Mouse (Mus musculus) kidney, embryonic 14.5 days (tissue): ENCODE data around the gene Ubr4. TPM values are rescaled to one million over a fixed set of nuclear protein-coding genes. Genes with fewer than 3 reads are reported as not detected.
A peak's percentile ranks its signal among the peaks of the same experiment; 100 is the strongest.
"Not testable (repeated sequence)": the region's sequence is repeated elsewhere in the genome, so short reads cannot be mapped to it uniquely, and the experiment has no call there.

Experiments used
- ATAC-seq: fragments of 200-750 bp; cut with Nextera tagmentation; 2 replicates; pipeline ENCODE4 v1.8.0; 2017; ENCODE audit warnings: moderate number of reproducible peaks, mild to moderate bottlenecking, moderate TSS enrichment, moderate library complexity; ENCODE audit not compliant: low FRiP score, low TSS enrichment
- H3K27ac ChIP-seq: fragments of 300-500 bp; sonication (generic); 2 replicates; pipeline ENCODE4 v1.5.1; 2014; ENCODE audit warnings: low read depth, mild to moderate bottlenecking, low read length, moderate library complexity, mixed read lengths
- H3K27me3 ChIP-seq: fragments of 300-500 bp; sonication (generic); 2 replicates; pipeline ENCODE4 v1.6.1; 2014; ENCODE audit warnings: mild to moderate bottlenecking, low read length; ENCODE audit not compliant: control insufficient read depth, insufficient read depth
- H3K36me3 ChIP-seq: fragments of 300-500 bp; sonication (generic); 2 replicates; pipeline ENCODE4 v1.6.1; 2014; ENCODE audit warnings: low read length, mixed read lengths; ENCODE audit not compliant: control insufficient read depth, insufficient read depth
- H3K4me1 ChIP-seq: fragments of 300-500 bp; sonication (generic); 2 replicates; pipeline ENCODE4 v1.6.1; 2014; ENCODE audit warnings: low read length, mixed read lengths; ENCODE audit not compliant: control insufficient read depth, insufficient read depth
- H3K4me2 ChIP-seq: fragments of 300-500 bp; sonication (generic); replicated peaks from 2 replicates; pipeline ENCODE4 v1.6.1; 2014; ENCODE audit warnings: low read depth, mild to moderate bottlenecking, low read length
- H3K4me3 ChIP-seq: fragments of 300-500 bp; sonication (generic); 2 replicates; pipeline ENCODE4 v1.5.1; 2014; ENCODE audit warnings: mild to moderate bottlenecking, low read length
- H3K9ac ChIP-seq: fragments of 300-500 bp; sonication (generic); 2 replicates; pipeline ENCODE4 v1.6.1; 2014; ENCODE audit warnings: low read depth, mild to moderate bottlenecking, low read length, moderate library complexity
- H3K9me3 ChIP-seq: fragments of 300-500 bp; sonication (generic); 2 replicates; pipeline ENCODE4 v1.6.1; 2016; ENCODE audit warnings: low read length; ENCODE audit not compliant: control insufficient read depth
- WGBS: fragments of 180-500 bp; shearing (Covaris S2); extraction: QIAGEN DNeasy Blood & Tissue Kit; methylation state at CpG from one replicate; pipeline ENCODE4 v1.1.7; 2014; 5-methylcytosine and 5-hydroxymethylcytosine counted together
- polyA plus RNA-seq: library from polyadenylated mRNA; unstranded; fragments of >200 nt; fragmentation: Nextera tagmentation; extraction: Ambion mirVana; gene quantifications from 2 replicates; pipeline ENCODE4 v1.2.1, GENCODE M21; 2014

Ubr4 gene
- polyA plus RNA-seq, 1 experiment from 2014 or later = 88.6 TPM

GRCm38 (mm10) chr4:139519221-139519620 is 166.8 kb downstream of the Ubr4 start:
- H3K4me1 ChIP-seq = no peaks in the 10 kb centered on the region
- no peak overlapping the region for H3K4me3 ChIP-seq
- H3K27ac ChIP-seq = no peak overlapping the region
- H3K9me3 ChIP-seq = no peaks in the 10 kb centered on the region
- WGBS = 66% methylated on average over 6 of the region's 6 CpGs
- ATAC-seq = no peak
- no peaks in the 10 kb centered on the region for H3K36me3 ChIP-seq
- no peak overlapping the region for H3K9ac ChIP-seq
- H3K4me2 ChIP-seq = no peak overlapping the region
- no peaks in the 10 kb centered on the region for H3K27me3 ChIP-seq

- H3K9me3 ChIP-seq = no peaks in the 10 kb centered on the region
- no peak overlapping the region for H3K9ac ChIP-seq
- 91% methylated on average over 10 of the region's 10 CpGs for WGBS
- 0 out of 2 replicates have a peak, but pooled peaks have one; percentile 24 for ATAC-seq
- H3K4me1 ChIP-seq = no peaks in the 10 kb centered on the region
- H3K27ac ChIP-seq = no peak overlapping the region
- H3K4me3 ChIP-seq = no peak overlapping the region
- H3K27me3 ChIP-seq = no peaks in the 10 kb centered on the region
- H3K4me2 ChIP-seq = no peak overlapping the region
- no peaks in the 10 kb centered on the region for H3K36me3 ChIP-seq
Measured at GRCm38 (mm10) chr4:139521926-139522325, 169.5 kb downstream of the Ubr4 start.

- WGBS = 77% methylated on average over 12 of the region's 12 CpGs
- Histone ChIP-seq H3K9ac (no peak overlapping the region), H3K27me3 (no peaks in the 10 kb centered on the region), H3K4me1 (no peaks in the 10 kb centered on the region), H3K4me2 (no peak overlapping the region), H3K9me3 (no peaks in the 10 kb centered on the region), H3K36me3 (no peaks in the 10 kb centered on the region), H3K27ac (no peak overlapping the region), H3K4me3 (no peak overlapping the region)
- no peak for ATAC-seq
Measured at GRCm38 (mm10) chr4:139526475-139526874, 174.1 kb downstream of the Ubr4 start.

- H3K4me2 ChIP-seq, H3K27ac ChIP-seq, H3K36me3 ChIP-seq, ATAC-seq, H3K4me3 ChIP-seq, H3K9me3 ChIP-seq, H3K9ac ChIP-seq, H3K27me3 ChIP-seq, H3K4me1 ChIP-seq: not testable (repeated sequence)
- WGBS = 91% methylated on average over 5 of the region's 5 CpGs
Measured at GRCm38 (mm10) chr4:139530248-139530647, 177.8 kb downstream of the Ubr4 start, which contains the start of gene Iffo2. TSS of gene Iffo2 (plus strand) at chr4:139530548.

- Histone ChIP-seq H3K27ac (no peak overlapping the region), H3K27me3 (no peaks in the 10 kb centered on the region), H3K9ac (no peak overlapping the region), H3K36me3 (no peaks in the 10 kb centered on the region), H3K9me3 (no peaks in the 10 kb centered on the region), H3K4me3 (no peak overlapping the region), H3K4me1 (0 out of 2 replicates have a peak, but pooled peaks cover 6% of the 10 kb centered on the region), H3K4me2 (no peak overlapping the region)
- ATAC-seq = no peak
- WGBS = 64% methylated on average over 10 of the region's 10 CpGs
Measured at GRCm38 (mm10) chr4:139532081-139532480, 179.7 kb downstream of the Ubr4 start.

GRCm38 (mm10) chr4:139535127-139535695 is 182.8 kb downstream of the Ubr4 start:
- no peak overlapping the region for H3K27ac ChIP-seq

GRCm38 (mm10) chr4:139535719-139536118 is 183.3 kb downstream of the Ubr4 start:
- Histone ChIP-seq H3K4me1 (0 out of 2 replicates have a peak, but pooled peaks cover 6% of the 10 kb centered on the region), H3K27ac (no peak overlapping the region), H3K27me3 (no peaks in the 10 kb centered on the region), H3K9ac (no peak overlapping the region), H3K4me2 (no peak overlapping the region), H3K9me3 (no peaks in the 10 kb centered on the region), H3K4me3 (no peak overlapping the region), H3K36me3 (no peaks in the 10 kb centered on the region)
- WGBS = 53% methylated on average over 7 of the region's 7 CpGs
- ATAC-seq = no peak; the same call in 1 of the 2 replicates

More at GRCm38 (mm10) chr4:139535127-139535695, 182.8 kb downstream of the Ubr4 start:
- Histone ChIP-seq H3K36me3 (no peaks in the 10 kb centered on the region), H3K4me3 (no peak overlapping the region), H3K9ac (no peak overlapping the region), H3K4me1 (0 out of 2 replicates have a peak, but pooled peaks cover 6% of the 10 kb centered on the region), H3K27me3 (no peaks in the 10 kb centered on the region), H3K4me2 (no peak overlapping the region), H3K9me3 (no peaks in the 10 kb centered on the region)
- ATAC-seq = 0 out of 2 replicates have a peak, but pooled peaks have one; percentile 25
- 34% methylated on average over 12 of the region's 12 CpGs for WGBS

- Histone ChIP-seq H3K27ac (no peak overlapping the region), H3K4me3 (no peak overlapping the region), H3K4me2 (no peak overlapping the region), H3K4me1 (0 out of 2 replicates have a peak, but pooled peaks cover 6% of the 10 kb centered on the region), H3K9ac (no peak overlapping the region), H3K36me3 (no peaks in the 10 kb centered on the region), H3K9me3 (no peaks in the 10 kb centered on the region), H3K27me3 (no peaks in the 10 kb centered on the region)
- ATAC-seq = no peak
- 91% methylated on average over 9 of the region's 9 CpGs for WGBS
Measured at GRCm38 (mm10) chr4:139536706-139537105, 184.3 kb downstream of the Ubr4 start.
